Mouse (Mus musculus): ENCODE measurements around the gene Pgs1. TPM values are rescaled to one million over a fixed set of nuclear protein-coding genes. Genes with fewer than 3 reads are reported as not detected.

The Pgs1 gene
- total and polyA plus RNA-seq, 3 experiments: 38.1 to 60.5 (median 50.8) TPM

GRCm38 (mm10) chr11:117991502-117992470 is 5.7 kb downstream of the Pgs1 start:
- in situ Hi-C loops (cut with MboI; ENCODE audit: low pct_ligation_motif_present, low pct_unique_long_range_greater_than_20kb, low sequenced_read_pairs) (no loop called here), dilution Hi-C loops (cut with MboI; ENCODE audit: extremely low pct_ligation_motif_present, extremely low pct_unique_long_range_greater_than_20kb, low sequenced_read_pairs) (no loop called here)
- Histone ChIP-seq H3K27me3 (replicated peaks) (no peaks in the 10 kb centered on the region), H3K9me3 (replicated peaks; ENCODE audit: low read length) (no peaks in the 10 kb centered on the region), H3K4me2 (ENCODE audit: insufficient read depth, low read depth, poor library complexity, severe bottlenecking) (peak overlapping the region; percentile 46), H3K9ac (ENCODE audit: insufficient read depth, low read depth) (0 out of 2 replicates have a peak overlapping the region, but pooled peaks have one; percentile 1), H3K36me3 (replicated peaks in 1 of 2; ENCODE audit: control insufficient read depth in 1 of 2, insufficient read depth in 1 of 2, low read length in 1 of 2) (peaks cover 0 to 41% of the 10 kb centered on the region in 2 experiments), H3K27ac (ENCODE audit: insufficient read depth, low read depth) (peak overlapping the region; percentile 20), H3K4me3 (replicated peaks in 1 of 3; ENCODE audit: low read depth in 2 of 3, low read length in 2 of 3, poor library complexity in 1 of 3) (no peak overlapping the region), H3K4me1 (ENCODE audit: control insufficient read depth in 1 of 2, insufficient read depth in 2 of 2) (peaks cover 63 to 91% of the 10 kb centered on the region in 2 experiments), H3K79me2 (replicated peaks; ENCODE audit: control insufficient read depth, extremely low read depth, insufficient read depth, poor library complexity, severe bottlenecking) (peaks cover 99% of the 10 kb centered on the region)
- peak; percentile 73 for DNase-seq (ENCODE audit: extremely low read depth)
- TF ChIP-seq ZMIZ1 (IDR thresholded peaks at IDR 0.05; ENCODE audit: low read depth, low read length) (peak; percentile 85), ZNF384 (IDR thresholded peaks at IDR 0.05; ENCODE audit: low read depth, low read length) (no peak), MEF2A (IDR thresholded peaks at IDR 0.05; ENCODE audit: borderline replicate concordance, low read depth, low read length) (peak; percentile 65; the same call in 1 of the 2 replicates), RCOR1 (conservative IDR thresholded peaks at IDR 0.05; ENCODE audit: low read depth, low read length) (peak; percentile 68; the same call in 1 of the 2 replicates), TCF12 (IDR thresholded peaks at IDR 0.05; ENCODE audit: low read depth, low read length) (no peak), RAD21 (IDR thresholded peaks at IDR 0.05; ENCODE audit: low read depth, low read length) (no peak), MAFK (IDR thresholded peaks at IDR 0.05; ENCODE audit: insufficient replicate concordance, low read length) (peak; percentile 78; the same call in 1 of the 2 replicates), CTCF (conservative IDR thresholded peaks at IDR 0.05 in 1 of 2, IDR thresholded peaks at IDR 0.05 in 1 of 2; ENCODE audit: low read depth in 2 of 2, low read length in 2 of 2) (no peak), JUND (conservative IDR thresholded peaks at IDR 0.05; ENCODE audit: low read depth, low read length) (no peak), JUN (IDR thresholded peaks at IDR 0.05; ENCODE audit: insufficient read depth, low read depth, low read length) (no peak; the same call in 1 of the 2 replicates), MXI1 (IDR thresholded peaks at IDR 0.05; ENCODE audit: low read depth, low read length) (peak; percentile 42; the same call in 1 of the 2 replicates), KAT2A (IDR thresholded peaks at IDR 0.05; ENCODE audit: insufficient replicate concordance, low read length) (no peak), CHD1 (IDR thresholded peaks at IDR 0.05; ENCODE audit: low read depth, low read length) (no peak; the same call in 1 of the 2 replicates), MAZ (IDR thresholded peaks at IDR 0.05; ENCODE audit: low read depth, low read length) (no peak), USF2 (conservative IDR thresholded peaks at IDR 0.05; ENCODE audit: low read depth, low read length) (no peak), CHD2 (IDR thresholded peaks at IDR 0.05; ENCODE audit: low read length) (0 out of 2 replicates have a peak, but pooled peaks have one; percentile 44), ZKSCAN1 (IDR thresholded peaks at IDR 0.05; ENCODE audit: borderline replicate concordance, low read depth, low read length) (no peak), GABPA (IDR thresholded peaks at IDR 0.05; ENCODE audit: insufficient replicate concordance, low read depth, low read length) (no peak), MYC (IDR thresholded peaks at IDR 0.05; ENCODE audit: low read depth, low read length) (no peak), IRF4 (IDR thresholded peaks at IDR 0.05; ENCODE audit: low read depth, low read length) (peak; percentile 92), HCFC1 (IDR thresholded peaks at IDR 0.05; ENCODE audit: low read depth, low read length) (no peak), NELFE (IDR thresholded peaks at IDR 0.05; ENCODE audit: low read depth, low read length) (no peak), POLR2AphosphoS2 (IDR thresholded peaks at IDR 0.05; ENCODE audit: low read depth, low read length) (no peak), MAX (IDR thresholded peaks at IDR 0.05; ENCODE audit: low read length) (no peak), NRF1 (IDR thresholded peaks at IDR 0.05; ENCODE audit: low read depth, low read length) (no peak), ZC3H11A (IDR thresholded peaks at IDR 0.05; ENCODE audit: low read depth, low read length) (no peak), POLR2A (IDR thresholded peaks at IDR 0.05; ENCODE audit: low read depth, low read length) (peak; percentile 61), ETS1 (conservative IDR thresholded peaks at IDR 0.05; ENCODE audit: low read depth, low read length) (peak; percentile 69), SIN3A (IDR thresholded peaks at IDR 0.05; ENCODE audit: low read length) (no peak; the same call in 1 of the 2 replicates), E2F4 (IDR thresholded peaks at IDR 0.05; ENCODE audit: insufficient replicate concordance, low read depth, low read length) (no peak), BHLHE40 (IDR thresholded peaks at IDR 0.05; ENCODE audit: low read depth, low read length) (peak; percentile 52; the same call in 1 of the 2 replicates), USF1 (IDR thresholded peaks at IDR 0.05; ENCODE audit: low read depth, low read length) (no peak), ELF1 (IDR thresholded peaks at IDR 0.05; ENCODE audit: low read depth, low read length) (peak; percentile 84), UBTF (IDR thresholded peaks at IDR 0.05; ENCODE audit: low read depth, low read length) (no peak), EP300 (IDR thresholded peaks at IDR 0.05; ENCODE audit: low read length) (peak; percentile 81), SMC3 (IDR thresholded peaks at IDR 0.05; ENCODE audit: low read depth, low read length) (peak; percentile 4; the same call in 1 of the 2 replicates), TBP (conservative IDR thresholded peaks at IDR 0.05; ENCODE audit: low read depth, low read length) (peak; percentile 72), PAX5 (IDR thresholded peaks at IDR 0.05; ENCODE audit: low read length) (no peak)
